Mouse (Mus musculus): ENCODE data around the gene Ugt8a. TPM values are rescaled to one million over a fixed set of nuclear protein-coding genes. Genes with fewer than 3 reads are reported as not detected.

The Ugt8a gene
- polyA plus RNA-seq, 1 experiment: 2.2 TPM

DNA sequence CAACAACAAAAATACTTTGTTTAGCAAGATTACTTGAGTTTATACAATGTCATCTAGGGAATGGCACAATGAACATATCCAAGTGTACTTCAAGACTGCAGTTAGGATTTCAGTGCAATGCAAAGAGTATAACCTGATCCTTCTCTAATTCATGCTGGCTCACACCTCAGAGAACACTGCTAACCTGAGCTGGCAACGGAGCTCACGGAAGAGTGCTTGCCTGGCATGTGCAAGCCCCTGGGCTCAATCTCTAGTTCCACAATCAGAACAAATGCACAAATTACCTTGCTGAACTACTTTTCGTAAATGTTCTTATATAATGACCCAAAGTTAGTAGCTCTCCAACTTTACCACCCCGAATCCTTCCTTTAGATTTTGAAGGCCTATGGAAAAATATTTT is 68.5 kb downstream of the Ugt8a start:
- TF ChIP-seq CTCF (IDR thresholded peaks at IDR 0.05; ENCODE audit: control insufficient read depth, insufficient read depth, insufficient replicate concordance, low read depth, low read length): no peak
- H3K27me3 ChIP-seq (ENCODE audit: control insufficient read depth, insufficient read depth, low read length): no peaks in the 10 kb centered on the region
- H3K36me3 ChIP-seq (ENCODE audit: control insufficient read depth, insufficient read depth, low read length): no peaks in the 10 kb centered on the region
- no peak overlapping the region for H3K4me3 ChIP-seq (ENCODE audit: control insufficient read depth, low read depth, low read length)
- no peak overlapping the region for H3K27ac ChIP-seq (ENCODE audit: control insufficient read depth, insufficient read depth, low read depth, low read length)
- H3K4me1 ChIP-seq (ENCODE audit: control insufficient read depth, insufficient read depth, low read length): no peaks in the 10 kb centered on the region

DNA sequence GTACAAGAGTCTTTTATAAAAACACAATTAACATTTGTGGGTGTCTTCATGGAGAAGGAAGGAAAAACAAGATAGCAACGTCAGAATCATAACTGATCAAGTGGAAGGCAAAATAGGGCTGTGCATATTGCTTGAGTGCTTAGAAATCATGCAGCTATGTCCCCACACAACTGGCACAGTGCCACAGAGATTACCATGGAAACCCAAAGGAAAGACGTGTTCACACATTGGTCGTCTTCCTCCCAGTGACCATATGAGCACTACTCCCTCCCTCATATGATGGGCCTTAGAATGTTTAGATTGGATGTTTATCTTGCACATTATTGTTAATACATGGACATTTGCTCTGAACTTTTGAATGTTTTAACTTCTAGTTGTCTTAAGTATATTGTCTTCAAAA is 76.8 kb downstream of the Ugt8a start:
- no peaks in the 10 kb centered on the region for H3K36me3 ChIP-seq (ENCODE audit: control insufficient read depth, insufficient read depth, low read length)
- no peaks in the 10 kb centered on the region for H3K27me3 ChIP-seq (ENCODE audit: control insufficient read depth, insufficient read depth, low read length)
- H3K4me1 ChIP-seq (ENCODE audit: control insufficient read depth, insufficient read depth, low read length): no peaks in the 10 kb centered on the region
- TF ChIP-seq POLR2A (IDR thresholded peaks at IDR 0.05; ENCODE audit: control insufficient read depth, low read depth, low read length) (no peak), CTCF (IDR thresholded peaks at IDR 0.05; ENCODE audit: control insufficient read depth, insufficient read depth, insufficient replicate concordance, low read depth, low read length) (no peak)
- no peak overlapping the region for H3K27ac ChIP-seq (ENCODE audit: control insufficient read depth, insufficient read depth, low read depth, low read length)
- H3K4me3 ChIP-seq (ENCODE audit: control insufficient read depth, low read depth, low read length): no peak overlapping the region

DNA sequence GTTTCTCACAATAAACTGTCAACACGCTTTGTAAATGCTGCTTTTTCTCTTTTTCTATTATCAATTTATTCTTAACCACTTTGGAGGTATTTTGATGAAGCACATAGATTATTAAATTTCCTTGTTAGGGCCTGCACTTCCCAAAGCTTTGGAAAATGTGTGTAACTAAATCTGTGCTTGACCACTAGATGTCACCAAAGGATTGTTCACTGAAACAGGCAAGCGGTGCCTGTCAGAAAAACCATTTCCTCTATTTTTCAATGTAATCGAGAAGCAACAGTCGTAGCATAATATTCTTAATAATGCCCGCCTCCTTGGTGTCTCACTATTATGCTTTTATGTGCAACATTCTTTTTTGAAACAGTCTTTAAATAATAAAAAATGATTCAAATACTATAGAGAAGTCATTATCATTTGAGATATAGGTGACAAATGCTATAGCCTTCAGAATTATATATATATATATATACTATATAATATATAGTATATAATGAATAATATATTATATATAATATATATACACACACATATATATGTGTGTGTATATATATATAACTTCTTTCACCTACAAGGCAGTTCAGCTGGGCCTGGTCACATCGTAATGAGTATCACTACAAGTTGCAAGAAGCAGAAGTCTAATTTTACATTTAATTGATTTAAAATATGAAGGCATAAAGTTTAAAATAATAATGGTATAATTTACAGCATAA is 89.1 kb downstream of the Ugt8a start:
- no peaks in the 10 kb centered on the region for H3K4me1 ChIP-seq (ENCODE audit: control insufficient read depth, insufficient read depth, low read length)
- H3K4me3 ChIP-seq (ENCODE audit: control insufficient read depth, low read depth, low read length): no peak overlapping the region
- no peaks in the 10 kb centered on the region for H3K27me3 ChIP-seq (ENCODE audit: control insufficient read depth, insufficient read depth, low read length)
- no peak overlapping the region for H3K27ac ChIP-seq (ENCODE audit: control insufficient read depth, insufficient read depth, low read depth, low read length)
- no peaks in the 10 kb centered on the region for H3K36me3 ChIP-seq (ENCODE audit: control insufficient read depth, insufficient read depth, low read length)
- no peak for TF ChIP-seq CTCF (IDR thresholded peaks at IDR 0.05; ENCODE audit: control insufficient read depth, insufficient read depth, insufficient replicate concordance, low read depth, low read length)
- no peak for TF ChIP-seq POLR2A (IDR thresholded peaks at IDR 0.05; ENCODE audit: control insufficient read depth, low read depth, low read length)

DNA sequence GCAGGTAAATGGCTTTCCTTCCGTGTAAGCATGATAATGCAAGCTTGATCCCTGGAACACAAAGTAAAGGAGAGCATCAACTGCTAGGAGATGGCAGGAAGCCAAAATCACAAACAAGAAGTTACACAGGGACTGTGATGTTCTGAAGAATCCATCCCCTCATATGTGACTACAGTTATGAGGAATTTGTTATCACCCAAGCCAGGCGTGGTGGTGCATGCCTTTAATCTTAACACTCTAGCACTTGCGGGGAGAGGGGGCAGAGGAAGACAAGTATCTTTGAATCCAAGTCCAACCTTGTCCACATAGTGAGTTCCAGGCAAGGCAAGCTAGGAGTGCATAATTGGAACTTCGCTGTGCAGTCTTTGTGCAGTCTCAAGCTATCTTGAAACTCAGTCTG is 110.4 kb downstream of the Ugt8a start:
- Histone ChIP-seq H3K27ac (ENCODE audit: control insufficient read depth, insufficient read depth, low read depth, low read length) (no peak overlapping the region), H3K4me1 (ENCODE audit: control insufficient read depth, insufficient read depth, low read length) (no peaks in the 10 kb centered on the region), H3K36me3 (ENCODE audit: control insufficient read depth, insufficient read depth, low read length) (no peaks in the 10 kb centered on the region), H3K4me3 (ENCODE audit: control insufficient read depth, low read depth, low read length) (no peak overlapping the region), H3K27me3 (ENCODE audit: control insufficient read depth, insufficient read depth, low read length) (no peaks in the 10 kb centered on the region)
- TF ChIP-seq CTCF (IDR thresholded peaks at IDR 0.05; ENCODE audit: control insufficient read depth, insufficient read depth, insufficient replicate concordance, low read depth, low read length): no peak
- TF ChIP-seq POLR2A (IDR thresholded peaks at IDR 0.05; ENCODE audit: control insufficient read depth, low read depth, low read length): no peak

DNA sequence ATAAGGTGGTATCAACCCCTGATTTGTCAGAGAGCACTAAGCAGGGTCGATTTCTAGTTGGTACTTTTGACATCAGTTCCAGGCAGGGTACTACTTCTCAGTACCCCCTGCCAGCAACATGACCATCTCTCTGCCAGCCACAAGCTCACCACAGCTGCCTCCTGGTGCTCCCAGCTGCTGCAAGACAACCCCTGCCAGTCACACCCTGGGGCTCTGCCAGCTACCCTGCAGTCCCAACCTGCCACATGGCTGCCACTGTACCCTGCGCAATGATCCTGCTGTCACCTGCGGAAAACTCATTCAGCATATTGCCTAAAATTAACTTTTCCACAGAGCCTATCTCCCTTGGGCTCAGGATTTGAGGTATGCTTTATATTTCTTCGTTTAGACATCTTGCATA is 111.2 kb downstream of the Ugt8a start:
- H3K27ac ChIP-seq (ENCODE audit: control insufficient read depth, insufficient read depth, low read depth, low read length): no peak overlapping the region
- H3K36me3 ChIP-seq (ENCODE audit: control insufficient read depth, insufficient read depth, low read length): no peaks in the 10 kb centered on the region
- H3K4me1 ChIP-seq (ENCODE audit: control insufficient read depth, insufficient read depth, low read length): no peaks in the 10 kb centered on the region
- no peak overlapping the region for H3K4me3 ChIP-seq (ENCODE audit: control insufficient read depth, low read depth, low read length)
- TF ChIP-seq CTCF (IDR thresholded peaks at IDR 0.05; ENCODE audit: control insufficient read depth, insufficient read depth, insufficient replicate concordance, low read depth, low read length): no peak
- TF ChIP-seq POLR2A (IDR thresholded peaks at IDR 0.05; ENCODE audit: control insufficient read depth, low read depth, low read length): no peak
- H3K27me3 ChIP-seq (ENCODE audit: control insufficient read depth, insufficient read depth, low read length): no peaks in the 10 kb centered on the region

DNA sequence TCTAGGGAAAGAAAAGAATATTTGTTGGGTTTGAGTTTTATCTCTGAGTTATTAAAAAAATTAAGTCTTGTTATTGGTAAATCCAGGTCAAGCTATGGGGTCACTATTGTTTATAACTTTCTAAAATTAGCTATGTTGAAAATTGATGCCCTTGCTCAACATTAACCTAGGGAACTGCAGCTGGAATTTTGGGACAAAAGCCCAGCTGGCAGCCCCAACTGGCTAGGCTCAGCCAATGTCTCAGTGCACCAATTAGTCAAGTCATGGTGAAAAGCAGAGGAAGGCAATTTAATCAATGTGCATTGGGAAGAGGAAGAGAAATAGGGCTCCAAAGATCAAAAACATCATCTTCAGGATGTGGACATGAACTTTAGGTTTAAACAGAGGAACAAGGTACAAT is 118.7 kb downstream of the Ugt8a start:
- no peak overlapping the region for H3K27ac ChIP-seq (ENCODE audit: control insufficient read depth, insufficient read depth, low read depth, low read length)
- no peaks in the 10 kb centered on the region for H3K27me3 ChIP-seq (ENCODE audit: control insufficient read depth, insufficient read depth, low read length)
- no peak overlapping the region for H3K4me3 ChIP-seq (ENCODE audit: control insufficient read depth, low read depth, low read length)
- H3K36me3 ChIP-seq (ENCODE audit: control insufficient read depth, insufficient read depth, low read length): no peaks in the 10 kb centered on the region
- TF ChIP-seq POLR2A (IDR thresholded peaks at IDR 0.05; ENCODE audit: control insufficient read depth, low read depth, low read length) (no peak), CTCF (IDR thresholded peaks at IDR 0.05; ENCODE audit: control insufficient read depth, insufficient read depth, insufficient replicate concordance, low read depth, low read length) (no peak)
- no peaks in the 10 kb centered on the region for H3K4me1 ChIP-seq (ENCODE audit: control insufficient read depth, insufficient read depth, low read length)

All from testis, adult 2 months (tissue).